Mouse (Mus musculus): ENCODE results near the gene Spdye4b.
A peak's percentile ranks its signal among the peaks of the same experiment; 100 is the strongest.
"Not testable (repeated sequence)": the region's sequence is repeated elsewhere in the genome, so short reads cannot be mapped to it uniquely, and the experiment has no call there.

Gene Spdye4b

DNA sequence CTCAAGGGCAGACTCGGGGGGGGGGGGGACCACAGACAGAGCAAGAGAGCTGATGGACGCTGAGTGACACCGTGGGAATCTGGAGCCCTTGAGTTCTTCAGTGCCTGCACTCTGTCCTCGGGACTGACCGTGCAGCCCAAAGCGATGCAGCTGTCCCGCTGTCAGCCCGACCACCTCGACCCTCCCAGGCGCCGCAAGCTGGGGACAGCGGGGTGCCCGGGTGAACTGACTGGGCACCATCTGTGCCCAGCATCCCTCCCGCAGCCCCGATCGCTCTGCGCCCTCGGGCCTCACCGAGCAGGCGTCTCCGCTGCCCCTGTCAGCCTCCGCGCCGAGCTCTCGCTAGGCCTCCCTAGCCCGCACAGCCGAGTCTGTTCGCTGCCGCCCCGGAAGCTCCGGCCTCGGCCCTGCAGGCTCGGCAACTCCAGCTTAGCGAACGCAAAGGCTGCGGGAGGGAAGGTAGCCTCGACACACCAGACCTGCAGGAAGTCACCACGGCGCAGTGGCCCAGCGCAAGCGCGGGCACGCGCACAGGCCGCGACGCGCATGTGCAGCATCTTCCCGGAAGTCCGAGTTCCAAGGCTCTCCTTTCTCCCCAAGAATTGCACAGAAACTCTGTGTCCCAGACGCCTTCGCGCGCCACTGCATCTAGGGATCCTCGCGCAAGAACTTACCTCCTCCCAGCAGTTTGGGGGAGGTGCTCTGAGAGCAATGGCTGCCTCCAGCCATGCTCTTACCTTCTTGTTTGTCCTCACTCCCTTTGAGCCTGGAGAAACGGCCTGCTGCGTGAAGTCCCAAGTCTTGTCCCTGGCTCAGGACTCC is at the start of gene Spdye4b, which contains the start of gene Rbak:
Gene Spdye4b (plus strand): TSS at position 763 of the 822 bp plus-strand sequence.
Gene Rbak (minus strand): TSS at position 521 of the 822 bp plus-strand sequence.
- peak; percentile 75 for DNase-seq (ENCODE audit: low read depth, low spot score)

DNA sequence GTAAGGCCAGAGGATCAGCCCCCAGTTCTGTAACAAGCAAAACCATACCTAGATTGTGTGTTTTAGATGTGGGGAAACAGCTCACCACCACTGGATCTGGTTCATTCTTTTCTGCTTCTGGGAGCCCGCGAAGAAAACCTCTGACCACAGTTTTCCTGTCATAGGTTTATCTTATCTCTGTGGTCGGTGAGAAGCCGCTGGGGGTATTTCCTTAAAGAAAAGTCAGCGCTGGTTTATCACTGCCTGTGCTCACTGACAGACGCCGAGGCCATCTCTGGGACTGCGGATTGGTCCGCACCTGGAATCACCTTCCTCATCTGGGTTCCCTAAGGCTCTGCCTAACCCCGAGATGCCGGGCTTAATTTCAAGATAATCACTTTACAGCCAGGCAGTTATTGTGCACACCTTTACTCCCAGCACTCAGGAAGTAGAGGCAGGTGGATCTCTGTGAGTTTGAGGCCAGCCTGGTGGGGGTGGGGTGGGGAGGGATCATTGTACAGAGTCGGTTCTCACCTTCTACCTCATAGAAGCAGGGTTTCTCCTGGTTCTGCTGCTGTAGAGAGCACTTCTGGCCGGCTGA is 47.8 kb upstream of the Spdye4b start:
- no peak for DNase-seq (ENCODE audit: low read depth, low spot score)

DNA sequence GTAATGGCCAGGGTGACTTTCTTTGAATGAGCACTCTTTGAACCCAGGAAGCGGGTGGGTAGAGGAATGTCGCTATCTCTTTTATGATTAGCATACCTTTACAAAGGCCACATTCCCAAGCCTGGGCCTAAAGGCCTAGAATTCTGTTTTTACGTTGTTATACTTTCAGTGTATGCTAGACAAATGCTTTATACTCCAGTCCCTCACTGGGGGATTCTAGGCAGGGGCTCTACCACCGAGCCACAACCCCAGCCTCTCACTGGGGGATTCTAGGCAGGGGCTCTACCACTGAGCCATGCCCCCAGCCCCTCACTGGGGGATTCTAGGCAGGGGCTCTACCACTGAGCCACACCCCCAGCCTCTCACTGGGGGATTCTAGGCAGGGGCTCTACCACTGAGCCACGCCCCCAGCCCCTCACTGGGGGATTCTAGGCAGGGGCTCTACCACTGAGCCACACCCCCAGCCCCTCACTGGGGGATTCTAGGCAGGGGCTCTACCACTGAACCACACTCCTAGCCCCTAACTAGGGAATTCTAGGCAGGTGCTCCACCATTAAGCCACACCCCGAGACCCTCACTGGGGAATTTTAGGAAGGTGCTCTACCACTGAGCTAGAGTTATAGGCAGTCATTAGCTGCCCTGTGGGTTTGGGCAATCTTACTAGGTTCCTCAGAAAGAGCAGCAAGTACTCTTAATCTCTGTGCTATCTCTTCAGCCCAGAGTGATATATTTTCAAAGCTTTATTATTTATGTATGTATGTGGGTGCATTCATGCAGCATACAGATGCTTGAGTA is 46.4 kb upstream of the Spdye4b start:
- DNase-seq (ENCODE audit: low read depth, low spot score) = not testable (repeated sequence)

DNA sequence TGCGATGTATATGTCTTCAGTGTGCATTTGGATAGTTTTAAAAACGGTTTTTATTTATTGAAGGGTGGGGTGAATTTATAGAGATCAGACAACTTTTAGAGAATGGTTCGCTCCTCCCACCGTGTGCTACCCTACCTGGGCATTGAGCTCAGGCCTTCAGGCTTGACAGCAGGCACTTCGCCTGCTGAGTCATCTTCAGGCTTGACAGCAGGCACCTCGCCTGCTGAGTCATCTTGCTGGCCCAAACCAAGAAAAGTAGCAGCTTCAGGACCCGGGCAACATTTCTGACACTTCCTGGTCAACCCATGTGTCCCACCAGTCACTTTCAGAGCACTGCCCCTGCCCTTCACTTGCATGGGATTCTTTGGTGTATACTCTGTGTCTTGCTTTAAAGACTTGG is 45.8 kb upstream of the Spdye4b start:
- DNase-seq (ENCODE audit: low read depth, low spot score) = no peak

DNA sequence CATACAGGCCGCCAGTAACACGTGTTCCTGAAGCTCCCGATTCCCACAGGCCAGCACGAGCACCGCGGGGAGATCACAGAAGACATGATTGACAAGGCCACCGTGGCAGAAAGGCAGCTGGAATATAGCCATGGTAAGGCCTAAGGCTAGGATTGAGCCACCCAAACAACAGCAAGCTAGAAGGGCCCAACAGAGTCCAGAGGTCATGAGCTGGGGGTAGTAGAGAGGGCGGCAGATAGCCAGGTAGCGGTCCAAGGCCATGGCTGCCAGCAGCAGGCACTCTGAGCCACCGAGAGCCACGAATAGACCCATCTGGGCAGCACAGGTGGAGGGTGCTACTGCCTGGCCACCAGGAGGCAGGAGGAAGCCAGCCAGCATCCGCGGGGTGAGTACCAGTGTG is 43.2 kb upstream of the Spdye4b start:
- DNase-seq (ENCODE audit: low read depth, low spot score) = no peak

DNA sequence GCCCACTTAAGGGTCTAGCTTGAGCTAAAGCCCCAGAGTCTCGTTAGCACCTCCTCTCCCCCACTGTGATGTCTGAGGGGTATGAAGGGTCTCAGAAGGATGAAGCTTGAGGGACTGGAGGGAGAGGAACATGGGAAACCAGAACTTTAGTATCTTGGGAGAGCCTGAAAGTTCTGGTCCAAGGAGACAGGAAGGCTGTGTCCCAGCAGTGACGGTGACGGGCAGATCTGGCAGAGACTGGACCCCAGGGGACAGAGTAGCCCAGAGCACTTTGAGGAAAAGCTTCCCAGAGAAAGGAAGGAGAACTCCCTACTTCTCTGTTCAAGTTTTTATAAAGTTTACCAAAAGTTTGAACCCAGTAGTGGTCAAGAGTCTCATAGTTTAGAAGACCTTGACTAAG is 33.3 kb upstream of the Spdye4b start, which contains the start of gene Olfr718-ps1:
Gene Olfr718-ps1 (minus strand): TSS at position 101 of the 400 bp plus-strand sequence.
- no peak for DNase-seq (ENCODE audit: low read depth, low spot score)

DNA sequence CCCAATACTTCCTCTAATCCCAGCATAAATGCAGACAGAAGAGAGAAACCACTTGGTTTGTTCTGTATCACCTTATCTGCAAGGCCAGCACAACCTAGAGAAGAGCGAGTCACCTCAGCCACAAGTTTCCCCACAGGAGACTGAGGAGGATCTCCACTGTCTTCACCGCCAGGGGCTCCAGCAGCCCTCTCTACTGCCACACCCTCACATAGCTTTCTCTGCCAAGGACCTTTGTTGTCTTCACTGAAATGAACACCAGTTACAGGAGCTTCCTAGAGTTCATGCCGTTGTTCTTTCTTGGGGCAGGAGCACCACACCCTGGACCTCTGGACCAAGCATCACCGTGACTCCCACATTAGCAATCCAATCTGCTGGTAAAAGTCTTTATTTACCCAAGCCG is 32.2 kb upstream of the Spdye4b start:
- no peak for DNase-seq (ENCODE audit: low read depth, low spot score)

DNA sequence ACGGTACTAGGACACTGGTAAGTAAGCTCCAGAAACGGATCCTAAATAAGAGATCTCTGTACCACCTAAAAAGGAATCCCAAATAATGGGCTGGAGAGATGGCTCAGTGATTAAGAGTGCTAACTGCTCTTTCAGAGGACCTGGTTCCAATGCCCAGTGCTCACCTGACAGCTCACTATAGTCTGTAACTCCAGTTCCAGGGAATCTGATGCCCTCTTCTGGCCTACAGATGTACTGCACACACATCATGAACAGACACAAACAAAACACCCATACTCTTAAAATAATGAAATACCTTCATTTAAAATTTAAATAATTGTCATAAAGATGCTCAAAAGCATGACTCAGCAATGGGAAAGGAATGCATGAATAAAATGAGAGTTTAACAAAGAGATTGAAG is 31.3 kb upstream of the Spdye4b start:
- no peak for DNase-seq (ENCODE audit: low read depth, low spot score)

DNA sequence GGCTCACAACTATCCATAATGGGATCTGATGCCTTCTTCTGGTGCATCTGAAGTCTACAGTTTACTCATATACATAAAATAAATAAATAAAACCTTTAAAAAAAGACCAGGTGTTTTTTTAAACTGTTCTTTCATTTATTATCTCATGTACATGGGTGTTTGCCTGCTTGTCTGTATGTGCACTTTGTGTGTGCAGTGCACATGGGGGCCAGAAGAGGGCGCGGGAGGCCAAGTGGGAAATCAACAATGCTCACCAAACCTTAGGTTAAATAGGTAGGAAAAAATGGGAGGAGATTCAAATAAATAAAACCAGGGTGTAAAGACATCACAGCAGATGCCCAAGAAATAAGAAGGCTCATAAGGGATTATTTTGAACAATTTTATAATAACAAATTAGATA is 30.8 kb upstream of the Spdye4b start:
- no peak for DNase-seq (ENCODE audit: low read depth, low spot score)

DNA sequence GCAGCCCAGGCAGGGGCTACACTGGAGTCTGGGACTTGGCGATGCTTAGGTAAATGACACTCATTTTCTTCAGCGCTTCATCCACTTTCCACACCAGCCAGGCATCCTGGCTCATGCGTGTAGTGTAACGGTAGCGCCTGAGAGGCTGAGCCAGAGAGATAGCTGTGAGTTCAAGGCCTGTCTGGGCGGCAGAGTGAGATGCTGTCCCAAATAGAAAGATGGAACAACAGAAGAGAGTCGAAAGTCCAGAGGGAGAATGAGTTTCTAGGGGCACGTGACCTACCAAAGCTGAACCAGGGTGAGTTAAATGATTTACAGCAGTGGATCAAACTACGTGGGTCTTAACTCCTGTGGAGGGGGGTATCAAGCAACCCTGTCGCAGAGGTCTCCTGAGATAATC is 27.1 kb upstream of the Spdye4b start:
- no peak for DNase-seq (ENCODE audit: low read depth, low spot score)

DNA sequence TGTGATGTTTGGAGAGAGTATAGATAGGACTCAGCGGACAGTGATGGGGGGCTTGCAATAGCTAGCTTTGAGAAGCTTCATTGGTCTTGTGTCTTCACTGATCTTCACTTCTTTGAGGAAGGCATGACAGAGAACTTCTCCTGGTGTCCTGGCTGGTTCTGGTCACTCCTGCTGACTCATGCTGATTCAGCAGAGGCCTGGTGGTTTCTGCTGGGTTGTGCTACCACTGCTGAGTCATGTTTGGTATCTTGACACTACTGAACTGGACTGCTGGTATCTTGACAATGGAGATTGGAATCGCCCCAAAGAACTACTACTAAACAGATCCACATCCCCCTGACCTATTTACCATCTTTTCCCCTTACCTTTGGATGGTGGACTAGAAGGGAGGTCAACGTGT is 25.3 kb upstream of the Spdye4b start:
- no peak for DNase-seq (ENCODE audit: low read depth, low spot score)

DNA sequence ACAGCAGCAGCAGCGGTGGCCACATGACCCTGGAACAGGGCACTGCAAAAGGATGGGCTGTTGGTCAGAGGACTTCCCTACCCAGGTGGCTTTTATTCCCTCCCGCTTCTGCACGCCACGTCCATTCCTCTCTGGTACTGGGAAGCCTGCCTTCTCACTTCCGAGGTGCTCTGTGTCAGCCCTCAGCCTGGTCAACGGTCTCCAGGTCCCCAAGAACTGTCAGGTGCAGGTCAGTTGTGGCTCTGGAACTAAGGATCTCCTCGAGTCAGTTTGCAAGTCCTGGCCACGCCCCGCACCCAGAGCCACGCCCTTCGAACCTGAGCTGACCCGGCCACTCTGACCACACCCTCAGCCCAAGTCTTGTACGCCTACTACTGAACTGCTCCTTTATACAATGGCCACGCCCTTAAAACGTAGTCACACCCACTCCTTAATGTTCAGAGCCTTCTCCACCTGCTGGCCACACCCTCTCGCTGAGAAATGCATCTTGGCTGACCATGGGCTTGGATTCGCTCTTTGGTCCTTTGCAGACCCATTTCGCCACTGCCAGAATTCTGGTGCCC is 15.2 kb upstream of the Spdye4b start:
- no peak for DNase-seq (ENCODE audit: low read depth, low spot score)

DNA sequence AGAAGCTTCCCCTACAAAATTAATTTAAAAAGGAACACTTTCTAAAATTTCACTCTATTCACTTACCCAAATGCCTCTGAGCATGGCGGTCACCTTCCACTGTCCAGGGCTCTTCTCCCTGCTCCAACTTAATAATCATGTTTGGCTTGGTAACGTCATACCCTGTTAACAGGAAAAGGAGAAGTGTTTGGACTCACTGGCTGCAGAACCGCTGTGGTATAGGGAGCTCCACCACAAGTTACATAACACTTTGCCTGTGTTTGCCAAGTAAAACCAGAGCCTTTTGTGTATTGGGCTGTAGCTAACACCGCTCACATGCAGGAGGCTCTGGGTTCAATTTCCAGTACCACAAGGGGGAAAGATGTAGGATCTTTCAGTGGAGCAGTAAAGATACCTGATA is 4.8 kb upstream of the Spdye4b start:
- DNase-seq (ENCODE audit: low read depth, low spot score) = no peak

DNA sequence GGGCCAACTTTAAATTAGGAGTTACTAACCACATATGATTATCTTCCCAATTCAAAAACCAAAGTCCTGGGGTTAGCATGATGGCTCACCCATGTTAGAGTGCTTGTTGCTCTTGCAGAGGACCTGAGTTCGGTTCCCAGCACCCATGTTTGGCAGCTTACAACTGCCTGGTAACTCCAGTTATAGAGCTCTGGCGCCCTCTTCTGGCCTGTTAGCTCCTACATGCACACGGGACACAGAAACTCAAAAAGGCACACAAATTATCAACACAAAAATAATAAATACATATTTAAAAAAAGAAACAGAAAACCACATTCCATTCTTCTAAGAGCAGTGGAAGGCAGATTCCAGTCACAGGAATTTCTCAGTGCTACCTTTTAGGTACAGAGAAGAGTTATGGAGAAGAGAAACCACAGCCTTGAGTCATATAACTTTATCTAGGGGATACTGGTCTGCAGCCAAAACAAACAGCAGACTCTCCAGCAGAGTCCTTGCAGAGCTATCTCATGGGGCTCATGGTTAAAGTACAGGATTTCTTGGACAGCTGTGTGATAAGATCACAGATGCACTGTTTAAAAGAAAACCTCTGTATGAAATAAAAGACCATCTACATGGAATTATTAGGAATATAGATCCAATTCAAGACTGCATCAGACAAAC is 3.1 kb upstream of the Spdye4b start:
- DNase-seq (ENCODE audit: low read depth, low spot score) = no peak

DNA sequence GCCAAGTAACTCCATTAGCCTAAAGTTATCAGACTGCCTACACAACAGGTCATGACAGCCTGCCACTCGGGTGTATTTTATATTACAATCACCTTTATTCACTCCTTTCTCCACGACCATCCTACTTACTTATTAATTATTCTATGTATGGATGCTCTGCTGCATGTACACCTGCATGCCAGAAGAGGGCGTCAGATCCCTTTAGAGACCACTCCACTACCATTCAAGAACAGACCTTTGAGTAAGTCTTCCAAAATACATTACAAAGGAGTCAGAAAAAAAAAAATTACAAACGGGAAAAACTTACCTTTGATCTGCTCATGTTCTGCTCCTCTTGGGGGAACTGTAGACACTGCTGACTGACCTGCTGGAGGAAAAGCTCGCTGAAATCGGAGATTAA is 1.6 kb upstream of the Spdye4b start:
- no peak for DNase-seq (ENCODE audit: low read depth, low spot score)

DNA sequence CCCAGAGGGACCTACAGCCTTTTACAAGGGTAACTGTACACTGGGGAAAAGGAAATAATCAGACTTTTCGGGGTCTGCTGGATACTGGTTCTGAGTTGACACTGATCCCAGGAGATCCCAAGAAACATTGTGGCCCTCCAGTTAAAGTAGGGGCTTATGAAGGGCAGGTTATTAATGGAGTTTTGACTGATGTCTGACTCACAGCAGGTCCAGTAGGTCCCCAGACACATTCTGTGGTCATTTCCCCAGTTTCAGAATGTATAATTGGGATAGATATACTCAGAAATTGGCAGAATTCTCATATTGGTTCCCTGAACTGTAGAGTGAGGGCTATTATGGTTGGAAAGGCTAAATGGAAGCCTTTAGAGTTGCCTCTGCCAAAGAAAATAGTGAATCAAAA is 7.2 kb downstream of the Spdye4b start:
- not testable (repeated sequence) for DNase-seq (ENCODE audit: low read depth, low spot score)

DNA sequence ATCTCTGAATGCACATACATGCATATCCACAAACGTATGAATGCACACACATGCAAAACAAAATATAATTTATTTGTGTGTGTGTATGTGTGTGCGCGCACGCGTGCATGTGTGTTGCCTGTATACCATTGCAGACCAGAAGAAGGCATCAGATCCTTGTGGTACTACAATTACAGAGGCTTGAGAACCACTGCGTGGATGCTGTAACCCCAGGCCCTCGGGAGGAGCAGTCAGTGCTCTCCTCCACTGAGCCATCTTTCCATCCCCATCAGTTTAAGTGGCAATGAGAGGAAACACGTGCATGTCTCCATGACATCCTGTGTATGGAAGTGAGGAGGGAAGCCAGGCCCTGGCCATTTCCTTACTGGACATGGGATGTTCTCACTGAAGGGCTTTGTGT is 12.0 kb downstream of the Spdye4b start:
- no peak for DNase-seq (ENCODE audit: low read depth, low spot score)

DNA sequence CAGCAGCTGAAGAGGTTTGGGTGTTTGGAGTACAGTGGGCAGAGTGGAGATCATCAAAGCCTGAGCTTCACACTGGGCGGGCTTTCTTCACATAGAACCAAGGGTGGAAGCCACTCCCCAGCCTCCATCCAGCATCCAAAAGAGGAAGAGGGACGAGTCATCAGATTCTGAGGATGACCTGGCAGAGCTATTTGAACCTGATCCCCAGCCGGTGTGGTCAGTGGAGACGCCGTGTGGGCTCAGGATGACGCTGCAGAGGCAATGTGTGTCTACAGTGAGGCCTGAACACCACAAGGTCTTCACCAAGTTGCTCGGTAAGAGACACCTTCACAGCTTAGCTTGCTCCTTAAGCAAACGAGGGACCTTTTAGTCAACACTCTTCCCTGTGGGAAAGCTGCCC is 13.9 kb downstream of the Spdye4b start:
- DNase-seq (ENCODE audit: low read depth, low spot score) = not testable (repeated sequence)

DNA sequence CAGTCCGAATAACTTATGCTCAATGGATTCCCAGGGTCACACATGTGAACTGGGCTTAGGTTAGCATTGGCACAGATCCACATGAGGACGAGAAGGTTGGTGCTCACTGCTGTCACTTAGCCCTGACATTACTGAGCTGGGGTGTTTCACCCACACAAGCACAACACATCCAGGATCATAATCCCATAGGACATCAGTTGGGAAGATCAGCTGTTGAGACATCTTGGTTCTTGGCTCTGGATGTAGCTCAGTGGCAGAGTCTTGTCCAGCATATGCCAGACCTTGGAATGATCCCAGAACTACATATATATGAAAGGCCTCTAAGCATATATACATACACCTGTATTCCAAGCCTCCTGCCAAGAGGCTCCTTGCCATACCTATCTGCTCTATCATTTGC is 14.3 kb downstream of the Spdye4b start:
- DNase-seq (ENCODE audit: low read depth, low spot score) = no peak

DNA sequence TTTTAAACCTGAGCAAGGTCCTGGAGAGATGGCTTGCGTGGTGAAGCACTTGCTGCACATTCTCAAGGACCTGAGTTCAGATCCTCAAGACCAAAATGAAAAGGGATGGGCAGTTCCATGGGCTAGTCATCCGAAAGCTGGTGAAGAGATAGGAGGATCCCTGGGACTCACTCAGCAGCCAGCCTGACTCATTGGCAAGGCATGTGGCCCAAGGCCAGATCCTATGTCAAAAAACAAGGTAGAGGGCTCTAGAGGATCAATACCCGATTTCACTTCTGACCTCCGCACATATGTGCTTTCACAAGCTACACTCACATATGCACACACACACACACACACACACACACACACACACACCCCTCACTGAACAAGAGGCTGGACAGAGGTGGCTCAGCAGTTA is 15.7 kb downstream of the Spdye4b start:
- DNase-seq (ENCODE audit: low read depth, low spot score) = no peak

DNA sequence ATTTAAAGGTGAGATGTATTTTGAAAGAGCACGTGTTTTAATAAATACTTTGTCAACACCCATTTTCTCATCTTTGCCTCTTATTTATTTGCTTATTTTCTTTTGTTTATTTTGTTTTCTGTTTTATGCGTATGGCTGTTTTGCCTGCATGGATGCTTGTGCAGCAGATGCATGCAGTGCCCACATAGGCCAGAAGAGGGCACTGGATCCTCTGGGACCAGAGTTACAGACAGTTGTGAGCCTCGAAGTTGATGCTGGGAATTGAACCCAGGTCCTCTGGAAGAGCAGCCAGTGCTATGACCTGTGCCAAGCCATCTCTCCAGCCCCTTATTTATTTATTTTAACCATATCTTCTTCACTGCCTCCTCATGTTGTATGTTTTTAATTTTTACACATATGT is 24.2 kb downstream of the Spdye4b start:
- DNase-seq (ENCODE audit: low read depth, low spot score) = no peak

DNA sequence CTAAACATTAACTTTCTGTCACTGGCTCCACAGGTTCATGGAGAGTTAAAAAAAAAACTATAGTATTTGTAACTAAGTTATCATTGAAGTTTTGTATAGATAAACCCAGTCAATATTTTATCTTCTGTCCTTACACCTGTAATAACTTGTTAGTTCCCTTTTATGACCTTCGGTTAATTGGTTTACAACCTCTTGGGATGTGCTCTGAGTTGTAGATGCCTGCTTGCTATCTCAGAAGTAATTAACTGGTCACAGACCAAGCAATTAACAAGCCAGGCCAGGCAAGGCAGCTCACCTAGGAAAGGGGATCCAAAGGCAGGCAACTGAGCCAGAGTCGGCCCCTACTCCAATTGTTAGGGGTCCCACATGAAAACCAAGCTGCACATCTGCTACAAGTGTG is 33.0 kb downstream of the Spdye4b start:
- DNase-seq (ENCODE audit: low read depth, low spot score) = no peak

All from retina, adult 2 months (tissue).